Mouse (Mus musculus) gastrocnemius, adult 2 months (tissue): ENCODE data around the gene Sorcs1. TPM values are rescaled to one million over a fixed set of nuclear protein-coding genes. Genes with fewer than 3 reads are reported as not detected.
A peak's percentile ranks its signal among the peaks of the same experiment; 100 is the strongest.

Experiments
- DNase-seq: peaks from one replicate; pipeline ENCODE4 v3.0.0; 2022
- H3K27ac ChIP-seq: fragments of 200-600 bp; 2 replicates; pipeline ENCODE4 v1.8.1; 2022; ENCODE audit warnings: mild to moderate bottlenecking
- H3K4me3 ChIP-seq: fragments of 200-600 bp; 2 replicates; pipeline ENCODE4 v1.8.1; 2022; ENCODE audit warnings: mild to moderate bottlenecking, moderate library complexity
- CTCF ChIP-seq: fragments of 200-600 bp; IDR thresholded peaks from 2 replicates; pipeline ENCODE4 v1.8.1; 2022; ENCODE audit warnings: antibody characterized with exemption, mild to moderate bottlenecking, moderate library complexity
- intact Hi-C: fragments of 180-260 bp; cut with DNase I; formaldehyde crosslinking; loops from one replicate; pipeline ENCODE4 v1.15.1; 2025
- long read RNA-seq, 2 experiments: library from polyadenylated mRNA; stranded (forward); transcript quantifications; one replicate each; pipeline ENCODE4 v2.0.0; 2021
- total RNA-seq, 2 experiments: library from RNA; stranded (reverse); gene quantifications; 2 replicates each; pipeline ENCODE4 v1.2.3; 2021

Gene Sorcs1
- 1 to 10 TPM in 1 of 2 experiments, under 1 TPM in 1; 0.47 to 4.1 TPM for total RNA-seq
- long read RNA-seq, experiment 1: 0 reads
- long read RNA-seq, experiment 2, partial matches to known transcripts: 1 of 1 reads
- long read RNA-seq, experiment 2, other reads (novel, unspliced or antisense): 0 of 1 reads

DNA sequence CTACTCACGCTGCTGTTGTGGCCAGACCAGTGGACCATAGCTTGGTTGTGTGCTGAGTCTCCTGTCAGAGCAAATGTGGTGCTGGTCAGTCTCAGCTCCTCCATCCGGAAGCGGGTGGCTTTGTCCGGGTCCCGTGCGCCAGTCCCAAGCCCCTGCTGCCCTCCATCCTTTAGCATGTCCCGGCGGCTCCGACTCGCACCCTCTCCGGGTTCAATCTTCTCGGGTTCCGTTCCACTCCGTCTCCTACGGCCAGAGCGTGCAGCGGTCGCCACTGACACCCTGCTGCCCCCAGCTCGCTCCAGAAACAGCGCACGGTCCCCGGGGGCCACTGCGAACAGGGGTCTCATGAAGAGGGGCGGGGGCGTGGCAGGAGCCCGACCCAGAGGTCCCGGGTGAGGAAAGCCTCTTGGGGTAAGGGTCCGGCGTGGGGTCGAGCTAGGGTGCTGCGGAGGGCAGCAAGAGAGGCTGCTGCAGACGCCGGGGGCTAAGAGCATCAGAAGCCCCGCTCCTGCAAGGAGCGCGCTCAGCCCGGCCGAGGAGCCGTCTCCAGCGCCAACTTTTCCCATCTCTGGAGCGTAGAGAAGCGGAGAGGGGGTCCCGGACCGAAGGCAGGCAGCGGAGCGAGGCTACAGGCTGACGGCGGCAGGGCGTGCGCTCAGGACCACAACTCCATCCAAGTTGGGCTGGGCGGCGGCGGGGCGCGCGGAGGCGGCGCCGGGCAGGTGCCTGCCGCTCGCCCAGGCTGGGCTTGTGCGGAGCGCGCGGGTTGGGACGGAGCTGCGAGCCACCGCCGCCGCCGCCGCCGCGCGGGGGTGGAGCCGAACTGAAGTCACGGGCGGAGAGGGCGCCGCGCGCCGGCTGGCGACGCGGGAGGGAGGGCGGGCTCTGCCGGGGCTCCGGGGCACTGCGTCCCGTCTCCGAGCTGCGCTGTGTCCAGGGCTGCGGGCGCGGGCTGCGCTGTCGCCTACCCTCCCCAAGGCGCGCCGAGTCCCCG, at the start of gene Sorcs1:
Gene Sorcs1 (minus strand): TSS at position 744 of the 994 bp plus-strand sequence.
- peak; percentile 67 for DNase-seq
- peak; percentile 15; the same call in 1 of the 2 replicates for TF ChIP-seq CTCF
- peak within 1 kb of the TSS; percentile 38; the same call in 1 of the 2 replicates for H3K27ac ChIP-seq
- H3K4me3 ChIP-seq: peak within 1 kb of the TSS; percentile 71
- intact Hi-C loops: no loop called here

- intact Hi-C loops: no loop called here
- no peak overlapping the region for H3K27ac ChIP-seq
- TF ChIP-seq CTCF: no peak
- DNase-seq: no peak
- H3K4me3 ChIP-seq: no peak overlapping the region
These were observed 4.8 kb upstream of the Sorcs1 start for GRCm38 (mm10) chr19:50683277-50683676.

GRCm38 (mm10) chr19:50678946-50679345, 500 bp upstream of the Sorcs1 start:
- no peak for DNase-seq
- TF ChIP-seq CTCF: no peak
- Histone ChIP-seq H3K27ac (peak overlapping the region; percentile 38; the same call in 1 of the 2 replicates), H3K4me3 (peak overlapping the region; percentile 71)
- intact Hi-C loops: no loop called here

- Histone ChIP-seq H3K4me3 (peak overlapping the region; percentile 71), H3K27ac (no peak overlapping the region)
- no peak for DNase-seq
- intact Hi-C loops: no loop called here
- no peak for TF ChIP-seq CTCF
These were observed 1.6 kb downstream of the Sorcs1 start for GRCm38 (mm10) chr19:50676578-50677524.

- no peak for DNase-seq
- intact Hi-C loops: no loop called here
- no peak overlapping the region for H3K4me3 ChIP-seq
- no peak for TF ChIP-seq CTCF
- H3K27ac ChIP-seq: no peak overlapping the region
These were observed 3.5 kb downstream of the Sorcs1 start for GRCm38 (mm10) chr19:50674921-50675320.

DNA sequence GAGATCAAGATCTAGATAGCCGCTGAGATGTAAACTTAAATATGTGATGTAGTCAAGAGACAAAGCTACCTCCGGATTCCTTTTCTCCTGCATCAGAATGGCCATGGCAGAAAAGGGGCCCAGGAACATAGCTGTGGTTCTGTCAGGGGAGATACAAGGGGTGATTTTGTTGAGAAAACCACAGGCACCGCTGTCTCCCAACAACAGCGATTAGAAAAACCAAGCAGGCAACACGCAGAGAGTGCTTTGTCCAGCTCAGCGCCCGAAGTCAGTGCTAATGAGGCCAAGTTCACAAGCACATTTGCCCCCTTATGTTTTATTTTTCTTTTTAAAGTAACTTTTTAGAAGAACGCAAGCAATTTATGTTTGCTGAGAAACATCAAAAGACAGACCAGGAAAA, 10.9 kb downstream of the Sorcs1 start:
- Histone ChIP-seq H3K4me3 (no peak overlapping the region), H3K27ac (no peak overlapping the region)
- intact Hi-C loops: no loop called here
- no peak for TF ChIP-seq CTCF
- DNase-seq: no peak

DNA sequence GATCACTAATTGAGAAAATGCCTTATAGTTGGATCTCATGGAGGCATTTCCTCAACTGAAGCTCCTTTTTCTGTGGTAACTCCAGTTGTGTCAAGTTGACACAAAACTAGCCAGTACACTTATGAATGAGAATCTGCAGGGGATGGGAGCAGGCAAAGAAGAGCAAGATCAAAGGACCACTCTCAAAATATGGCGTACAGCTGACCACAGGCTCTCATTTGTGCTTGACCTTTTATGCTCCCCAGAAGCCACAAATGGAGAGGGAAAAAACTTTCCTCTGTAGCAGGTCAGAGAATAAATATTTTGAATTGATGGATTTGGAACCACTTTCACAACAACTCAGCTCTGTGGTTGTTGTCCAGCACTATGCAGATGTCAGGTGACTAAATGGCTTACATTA, 14.1 kb downstream of the Sorcs1 start:
- no peak for TF ChIP-seq CTCF
- H3K4me3 ChIP-seq: no peak overlapping the region
- no peak for DNase-seq
- no peak overlapping the region for H3K27ac ChIP-seq
- intact Hi-C loops: no loop called here

DNA sequence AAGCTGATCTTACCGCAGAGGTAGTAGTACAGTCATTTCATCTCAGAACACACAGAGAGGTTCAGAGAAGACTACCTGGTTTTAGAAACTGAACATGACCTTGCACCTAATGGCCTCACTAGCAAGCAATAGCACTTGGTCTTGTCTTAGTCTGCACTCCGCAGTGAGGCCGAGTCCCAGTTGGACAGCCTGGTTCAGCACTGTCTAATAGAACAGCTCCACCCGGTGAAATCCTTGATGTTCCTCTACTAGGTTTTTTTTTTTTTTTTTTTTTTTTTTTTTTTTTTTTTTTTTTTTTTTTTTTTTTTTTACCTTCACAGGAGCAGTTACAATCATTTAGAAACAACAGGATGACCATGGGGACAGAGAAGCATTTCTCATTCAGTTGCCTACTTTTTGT, 19.3 kb downstream of the Sorcs1 start:
- H3K27ac ChIP-seq: no peak overlapping the region
- no peak for TF ChIP-seq CTCF
- intact Hi-C loops: no loop called here

GRCm38 (mm10) chr19:50652750-50653149, 25.7 kb downstream of the Sorcs1 start:
- Histone ChIP-seq H3K4me3 (no peak overlapping the region), H3K27ac (no peak overlapping the region)
- intact Hi-C loops: no loop called here
- TF ChIP-seq CTCF: no peak
- no peak for DNase-seq

More for the DNA sequence above, 19.3 kb downstream of the Sorcs1 start:
- H3K4me3 ChIP-seq: no peak overlapping the region
- no peak for DNase-seq

DNA sequence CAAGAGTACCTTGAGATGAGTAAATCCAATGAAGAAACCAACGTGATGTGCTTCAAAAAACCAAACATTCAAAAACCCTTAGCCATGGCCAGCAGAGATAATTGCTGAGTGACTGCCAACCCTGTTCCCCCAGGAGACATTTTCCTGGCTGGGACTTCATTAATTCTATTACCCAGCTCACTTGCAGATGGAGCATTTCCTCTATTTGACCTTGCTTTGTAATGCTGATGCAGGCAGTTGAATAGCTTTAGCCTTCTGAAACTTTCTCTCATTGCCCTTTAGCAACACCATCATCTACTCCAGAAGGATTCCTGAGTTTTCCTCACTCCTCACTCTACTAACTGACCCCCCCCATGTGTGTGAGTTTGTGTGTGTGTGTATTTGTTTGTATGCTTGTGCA, 34.6 kb downstream of the Sorcs1 start:
- DNase-seq: no peak

DNA sequence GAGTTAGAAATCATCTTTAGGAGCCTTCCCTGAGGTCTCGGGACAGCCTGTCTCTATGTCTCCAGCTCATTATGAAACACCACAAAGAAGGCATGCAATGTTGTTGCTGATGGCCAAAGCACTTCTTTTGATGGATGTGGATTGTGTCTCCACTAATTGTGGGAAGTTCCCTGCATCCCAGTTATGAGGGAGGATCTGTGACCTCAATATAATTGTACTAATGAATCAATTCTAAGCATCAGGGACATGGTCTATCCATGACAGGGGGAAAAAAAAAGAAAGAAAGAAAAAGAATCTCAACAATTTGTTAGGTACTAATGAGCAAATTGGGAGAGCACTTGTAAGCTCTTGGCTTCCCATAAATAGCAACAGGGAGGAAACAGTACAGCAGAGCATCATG, 36.3 kb downstream of the Sorcs1 start:
- intact Hi-C loops: no loop called here
- no peak overlapping the region for H3K27ac ChIP-seq
- H3K4me3 ChIP-seq: no peak overlapping the region
- TF ChIP-seq CTCF: no peak
- DNase-seq: no peak

More for the DNA sequence above, 34.6 kb downstream of the Sorcs1 start:
- no peak for TF ChIP-seq CTCF
- Histone ChIP-seq H3K4me3 (no peak overlapping the region), H3K27ac (no peak overlapping the region)
- intact Hi-C loops: no loop called here

DNA sequence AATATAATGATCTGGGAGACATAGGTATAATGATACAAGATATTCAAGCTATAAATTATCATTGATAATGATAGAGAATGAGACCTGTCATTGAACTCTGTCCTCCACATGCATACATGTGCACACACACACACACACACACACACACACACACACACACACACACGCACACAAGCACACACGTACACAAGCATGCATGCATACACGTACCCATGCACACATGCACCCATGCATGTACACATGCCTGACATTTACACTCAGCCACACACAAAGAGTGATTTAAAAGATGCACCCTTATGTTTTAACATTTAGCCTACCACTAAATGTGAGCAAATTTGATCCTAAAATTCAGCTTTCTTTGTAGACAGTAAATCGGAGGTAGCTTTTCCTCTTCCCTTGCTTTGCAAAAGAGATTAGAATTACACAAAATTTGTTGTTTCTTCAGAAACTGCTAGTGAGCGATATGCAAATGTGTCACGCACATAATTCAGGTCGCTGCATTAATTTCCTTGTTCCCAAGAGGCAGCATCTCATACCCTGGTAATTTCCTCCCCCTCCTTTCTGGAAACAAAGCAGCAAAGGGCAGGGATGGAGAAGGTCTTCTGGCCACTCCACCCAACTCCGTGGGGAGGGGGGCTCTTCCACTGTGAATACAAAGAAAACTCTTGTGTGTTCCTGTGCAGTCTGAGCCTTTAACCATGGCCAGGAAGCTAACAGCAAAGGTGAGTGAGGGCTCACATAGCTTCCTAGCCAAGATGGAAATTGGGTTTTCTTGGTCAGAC, 38.0 kb downstream of the Sorcs1 start:
- no peak for TF ChIP-seq CTCF
- DNase-seq: no peak
- H3K27ac ChIP-seq: no peak overlapping the region
- intact Hi-C loops: no loop called here
- H3K4me3 ChIP-seq: no peak overlapping the region
